Mouse (Mus musculus): ENCODE results near the gene Fam84a.

The Fam84a gene

GRCm38 (mm10) chr12:14151921-14152320, at the start of gene Fam84a:
TSS of gene Fam84a (minus strand) at chr12:14152054.
- DNase-seq = peak; percentile 91

GRCm38 (mm10) chr12:14195479-14195878, 43.6 kb upstream of the Fam84a start:
- peak; percentile 26 for DNase-seq

- DNase-seq = no peak
Measured at GRCm38 (mm10) chr12:14186689-14187195, 34.9 kb upstream of the Fam84a start.

GRCm38 (mm10) chr12:14165713-14166112, 13.9 kb upstream of the Fam84a start:
- DNase-seq = peak; percentile 21

- no peak for DNase-seq
Measured at GRCm38 (mm10) chr12:14164936-14165335, 13.1 kb upstream of the Fam84a start.

- peak; percentile 26 for DNase-seq
Measured at GRCm38 (mm10) chr12:14152426-14152825, 572 bp upstream of the Fam84a start.

GRCm38 (mm10) chr12:14150936-14151631, 770 bp downstream of the Fam84a start:
- DNase-seq = peak; percentile 16

GRCm38 (mm10) chr12:14150568-14150909, 1.3 kb downstream of the Fam84a start:
- DNase-seq = no peak

- DNase-seq = peak; percentile 86
Measured at GRCm38 (mm10) chr12:14149843-14150567, 1.8 kb downstream of the Fam84a start.

- no peak for DNase-seq
Measured at GRCm38 (mm10) chr12:14149022-14149842, 2.6 kb downstream of the Fam84a start.

GRCm38 (mm10) chr12:14137046-14137445, 14.8 kb downstream of the Fam84a start:
- peak; percentile 10 for DNase-seq

GRCm38 (mm10) chr12:14114730-14115129, 37.1 kb downstream of the Fam84a start:
- no peak for DNase-seq

GRCm38 (mm10) chr12:14096944-14097343, 54.9 kb downstream of the Fam84a start:
- DNase-seq = no peak
